Mouse (Mus musculus): ENCODE measurements around the gene Kdm5b. TPM values are rescaled to one million over a fixed set of nuclear protein-coding genes. Genes with fewer than 3 reads are reported as not detected.

Kdm5b gene
- polyA plus RNA-seq, 1 experiment: 11.2 TPM

- no peak overlapping the region for H3ac ChIP-seq (ENCODE audit: control insufficient read depth, insufficient read length)
- no peak overlapping the region for H3K4me3 ChIP-seq
- H3K4me2 ChIP-seq (ENCODE audit: low read depth): no peak overlapping the region
- TF ChIP-seq MYOG (IDR thresholded peaks at IDR 0.05; ENCODE audit: control insufficient read depth in 1 of 3, insufficient read depth in 1 of 3, insufficient read length in 2 of 3, low read depth in 2 of 3) (no peak), SRF (IDR thresholded peaks at IDR 0.05; ENCODE audit: control insufficient read depth, insufficient read length, low read depth) (no peak), USF1 (IDR thresholded peaks at IDR 0.05; ENCODE audit: low read depth) (no peak), POLR2AphosphoS2 (IDR thresholded peaks at IDR 0.05; ENCODE audit: insufficient read length, low read depth) (no peak), MAX (IDR thresholded peaks at IDR 0.05; ENCODE audit: low read depth) (no peak), CEBPB (IDR thresholded peaks at IDR 0.05; ENCODE audit: insufficient read depth, poor library complexity, severe bottlenecking) (no peak), POLR2A (IDR thresholded peaks at IDR 0.05; ENCODE audit: insufficient read length, low read depth) (no peak), E2F4 (IDR thresholded peaks at IDR 0.05; ENCODE audit: insufficient read depth) (no peak), MYOD1 (IDR thresholded peaks at IDR 0.05; ENCODE audit: control insufficient read depth in 1 of 3, insufficient read length in 2 of 3, low read depth in 2 of 3) (no peak), TCF12 (IDR thresholded peaks at IDR 0.05; ENCODE audit: insufficient read depth, poor library complexity, severe bottlenecking) (no peak), REST (IDR thresholded peaks at IDR 0.05; ENCODE audit: insufficient read depth, insufficient read length) (no peak), TCF3 (IDR thresholded peaks at IDR 0.05; ENCODE audit: insufficient read length, low read depth) (no peak)
- H3K79me2 ChIP-seq (ENCODE audit: control insufficient read depth, insufficient read depth): peaks cover 20% of the 10 kb centered on the region
- H3K36me3 ChIP-seq (ENCODE audit: control insufficient read depth, insufficient read depth): no peaks in the 10 kb centered on the region
- H3K27me3 ChIP-seq (ENCODE audit: control insufficient read depth, insufficient read depth, insufficient read length): no peaks in the 10 kb centered on the region
Observed at GRCm38 (mm10) chr1:134558511-134558910, 1.5 kb upstream of the Kdm5b start.

GRCm38 (mm10) chr1:134559226-134559625, 745 bp upstream of the Kdm5b start:
- Histone ChIP-seq H3ac (ENCODE audit: control insufficient read depth, insufficient read length) (no peak overlapping the region), H3K4me3 (peak overlapping the region; percentile 49), H3K79me2 (ENCODE audit: control insufficient read depth, insufficient read depth) (peaks cover 27% of the 10 kb centered on the region), H3K4me2 (ENCODE audit: low read depth) (no peak overlapping the region), H3K36me3 (ENCODE audit: control insufficient read depth, insufficient read depth) (no peaks in the 10 kb centered on the region), H3K27me3 (ENCODE audit: control insufficient read depth, insufficient read depth, insufficient read length) (no peaks in the 10 kb centered on the region)
- TF ChIP-seq CEBPB (IDR thresholded peaks at IDR 0.05; ENCODE audit: insufficient read depth, poor library complexity, severe bottlenecking): no peak
- TF ChIP-seq TCF3 (IDR thresholded peaks at IDR 0.05; ENCODE audit: insufficient read length, low read depth): no peak
- TF ChIP-seq MYOG (IDR thresholded peaks at IDR 0.05; ENCODE audit: control insufficient read depth in 1 of 3, insufficient read depth in 1 of 3, insufficient read length in 2 of 3, low read depth in 2 of 3): no peak
- no peak for TF ChIP-seq SRF (IDR thresholded peaks at IDR 0.05; ENCODE audit: control insufficient read depth, insufficient read length, low read depth)
- no peak for TF ChIP-seq POLR2A (IDR thresholded peaks at IDR 0.05; ENCODE audit: insufficient read length, low read depth)
- no peak for TF ChIP-seq REST (IDR thresholded peaks at IDR 0.05; ENCODE audit: insufficient read depth, insufficient read length)
- no peak for TF ChIP-seq E2F4 (IDR thresholded peaks at IDR 0.05; ENCODE audit: insufficient read depth)
- TF ChIP-seq TCF12 (IDR thresholded peaks at IDR 0.05; ENCODE audit: insufficient read depth, poor library complexity, severe bottlenecking): no peak
- no peak for TF ChIP-seq MYOD1 (IDR thresholded peaks at IDR 0.05; ENCODE audit: control insufficient read depth in 1 of 3, insufficient read length in 2 of 3, low read depth in 2 of 3)
- no peak for TF ChIP-seq POLR2AphosphoS2 (IDR thresholded peaks at IDR 0.05; ENCODE audit: insufficient read length, low read depth)
- no peak for TF ChIP-seq USF1 (IDR thresholded peaks at IDR 0.05; ENCODE audit: low read depth)
- TF ChIP-seq MAX (IDR thresholded peaks at IDR 0.05; ENCODE audit: low read depth): no peak

DNA sequence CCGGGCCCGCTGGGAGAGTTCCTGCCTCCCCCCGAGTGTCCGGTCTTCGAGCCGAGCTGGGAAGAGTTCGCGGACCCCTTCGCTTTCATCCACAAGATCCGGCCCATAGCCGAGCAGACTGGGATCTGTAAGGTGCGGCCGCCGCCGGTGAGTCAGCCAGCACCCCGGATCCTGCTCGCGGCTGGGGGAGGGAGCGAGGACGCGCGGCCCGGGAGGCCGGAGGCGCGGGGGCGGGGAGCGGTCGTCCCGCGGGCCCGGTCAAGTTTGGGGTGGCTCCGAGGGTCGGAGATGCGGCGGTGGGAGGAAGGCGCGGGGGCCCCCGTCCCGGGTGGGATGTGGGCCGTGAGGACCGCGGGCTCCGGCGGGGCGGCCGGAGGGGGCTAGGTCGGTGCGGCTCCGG, 425 bp downstream of the Kdm5b start:
- Histone ChIP-seq H3ac (ENCODE audit: control insufficient read depth, insufficient read length) (peak overlapping the region; percentile 59), H3K36me3 (ENCODE audit: control insufficient read depth, insufficient read depth) (no peaks in the 10 kb centered on the region), H3K79me2 (ENCODE audit: control insufficient read depth, insufficient read depth) (peaks cover 37% of the 10 kb centered on the region), H3K27me3 (ENCODE audit: control insufficient read depth, insufficient read depth, insufficient read length) (no peaks in the 10 kb centered on the region), H3K4me2 (ENCODE audit: low read depth) (peak overlapping the region; percentile 35), H3K4me3 (peak overlapping the region; percentile 49)
- TF ChIP-seq TCF3 (IDR thresholded peaks at IDR 0.05; ENCODE audit: insufficient read length, low read depth) (no peak), CEBPB (IDR thresholded peaks at IDR 0.05; ENCODE audit: insufficient read depth, poor library complexity, severe bottlenecking) (no peak), TCF12 (IDR thresholded peaks at IDR 0.05; ENCODE audit: insufficient read depth, poor library complexity, severe bottlenecking) (no peak), POLR2AphosphoS2 (IDR thresholded peaks at IDR 0.05; ENCODE audit: insufficient read length, low read depth) (no peak), POLR2A (IDR thresholded peaks at IDR 0.05; ENCODE audit: insufficient read length, low read depth) (no peak), MAX (IDR thresholded peaks at IDR 0.05; ENCODE audit: low read depth) (no peak), SRF (IDR thresholded peaks at IDR 0.05; ENCODE audit: control insufficient read depth, insufficient read length, low read depth) (no peak), REST (IDR thresholded peaks at IDR 0.05; ENCODE audit: insufficient read depth, insufficient read length) (no peak), E2F4 (IDR thresholded peaks at IDR 0.05; ENCODE audit: insufficient read depth) (no peak), USF1 (IDR thresholded peaks at IDR 0.05; ENCODE audit: low read depth) (no peak), MYOD1 (IDR thresholded peaks at IDR 0.05; ENCODE audit: control insufficient read depth in 1 of 3, insufficient read length in 2 of 3, low read depth in 2 of 3) (no peak)

- TF ChIP-seq USF1 (IDR thresholded peaks at IDR 0.05; ENCODE audit: low read depth) (no peak), REST (IDR thresholded peaks at IDR 0.05; ENCODE audit: insufficient read depth, insufficient read length) (no peak), MYOG (IDR thresholded peaks at IDR 0.05; ENCODE audit: control insufficient read depth in 1 of 3, insufficient read depth in 1 of 3, insufficient read length in 2 of 3, low read depth in 2 of 3) (no peak), SRF (IDR thresholded peaks at IDR 0.05; ENCODE audit: control insufficient read depth, insufficient read length, low read depth) (no peak), TCF12 (IDR thresholded peaks at IDR 0.05; ENCODE audit: insufficient read depth, poor library complexity, severe bottlenecking) (no peak), E2F4 (IDR thresholded peaks at IDR 0.05; ENCODE audit: insufficient read depth) (no peak), MAX (IDR thresholded peaks at IDR 0.05; ENCODE audit: low read depth) (no peak), MYOD1 (IDR thresholded peaks at IDR 0.05; ENCODE audit: control insufficient read depth in 1 of 3, insufficient read length in 2 of 3, low read depth in 2 of 3) (no peak), TCF3 (IDR thresholded peaks at IDR 0.05; ENCODE audit: insufficient read length, low read depth) (no peak), CEBPB (IDR thresholded peaks at IDR 0.05; ENCODE audit: insufficient read depth, poor library complexity, severe bottlenecking) (no peak), POLR2AphosphoS2 (IDR thresholded peaks at IDR 0.05; ENCODE audit: insufficient read length, low read depth) (no peak)
- Histone ChIP-seq H3K27me3 (ENCODE audit: control insufficient read depth, insufficient read depth, insufficient read length) (no peaks in the 10 kb centered on the region), H3K79me2 (ENCODE audit: control insufficient read depth, insufficient read depth) (peaks cover 44% of the 10 kb centered on the region), H3K4me3 (peak overlapping the region; percentile 49), H3K4me2 (ENCODE audit: low read depth) (peak overlapping the region; percentile 58), H3ac (ENCODE audit: control insufficient read depth, insufficient read length) (peak overlapping the region; percentile 59), H3K36me3 (ENCODE audit: control insufficient read depth, insufficient read depth) (no peaks in the 10 kb centered on the region)
Observed at GRCm38 (mm10) chr1:134560801-134561769, 1.1 kb downstream of the Kdm5b start.
